Mouse (Mus musculus): ENCODE measurements around the gene Lrrc56. TPM values are rescaled to one million over a fixed set of nuclear protein-coding genes. Genes with fewer than 3 reads are reported as not detected.
A peak's percentile ranks its signal among the peaks of the same experiment; 100 is the strongest.

Gene Lrrc56
- polyA plus RNA-seq, 1 experiment from 2014 or later = 7.6 TPM

GRCm38 (mm10) chr7:141167901-141168517, 25.9 kb upstream of the Lrrc56 start:
- WGBS = 28% methylated on average over 7 of the region's 7 CpGs

GRCm38 (mm10) chr7:141168518-141168953, 25.4 kb upstream of the Lrrc56 start:
- H3K9me3 ChIP-seq (ENCODE audit: control insufficient read depth, low read length) = no peaks in the 10 kb centered on the region

More at GRCm38 (mm10) chr7:141167901-141168517, 25.9 kb upstream of the Lrrc56 start:
- peak overlapping the region; percentile 41 for H3K9ac ChIP-seq
- H3K4me1 ChIP-seq (replicated peaks; ENCODE audit: control insufficient read depth, insufficient read depth, low read length) = peaks cover 9% of the 10 kb centered on the region
- no peaks in the 10 kb centered on the region for H3K9me3 ChIP-seq (ENCODE audit: control insufficient read depth, low read length)
- no peaks in the 10 kb centered on the region for H3K27me3 ChIP-seq (ENCODE audit: control insufficient read depth, insufficient read depth, low read length)
- ATAC-seq (ENCODE audit: low FRiP score) (no peak), DNase-seq (ENCODE audit: low spot score) (no peak)
- H3K4me3 ChIP-seq (replicated peaks; ENCODE audit: low read length) = peak overlapping the region; percentile 19
- peaks cover 12% of the 10 kb centered on the region; the same call in 1 of the 2 replicates for H3K36me3 ChIP-seq (replicated peaks; ENCODE audit: control insufficient read depth, insufficient read depth)
- no peak overlapping the region for H3K27ac ChIP-seq
- peak overlapping the region; percentile 42 for H3K4me2 ChIP-seq (replicated peaks)

GRCm38 (mm10) chr7:141169300-141169699, 24.7 kb upstream of the Lrrc56 start:
- H3K4me2 ChIP-seq (replicated peaks) = no peak overlapping the region
- H3K9me3 ChIP-seq (ENCODE audit: control insufficient read depth, low read length) = no peaks in the 10 kb centered on the region
- DNase-seq (ENCODE audit: low spot score) (no peak), ATAC-seq (ENCODE audit: low FRiP score) (no peak)
- no peak overlapping the region for H3K9ac ChIP-seq
- H3K4me1 ChIP-seq (replicated peaks; ENCODE audit: control insufficient read depth, insufficient read depth, low read length) = peaks cover 14% of the 10 kb centered on the region
- H3K36me3 ChIP-seq (replicated peaks; ENCODE audit: control insufficient read depth, insufficient read depth) = no peaks in the 10 kb centered on the region; the same call in 1 of the 2 replicates
- no peak overlapping the region for H3K4me3 ChIP-seq (replicated peaks; ENCODE audit: low read length)
- no peak overlapping the region for H3K27ac ChIP-seq
- WGBS = 75% methylated on average over 1 of the region's 1 CpGs
- no peaks in the 10 kb centered on the region for H3K27me3 ChIP-seq (ENCODE audit: control insufficient read depth, insufficient read depth, low read length)

More at GRCm38 (mm10) chr7:141168518-141168953, 25.4 kb upstream of the Lrrc56 start:
- Histone ChIP-seq H3K27me3 (ENCODE audit: control insufficient read depth, insufficient read depth, low read length) (no peaks in the 10 kb centered on the region), H3K4me1 (replicated peaks; ENCODE audit: control insufficient read depth, insufficient read depth, low read length) (peaks cover 14% of the 10 kb centered on the region), H3K9ac (peak overlapping the region; percentile 41), H3K4me2 (replicated peaks) (peak overlapping the region; percentile 42), H3K27ac (no peak overlapping the region), H3K36me3 (replicated peaks; ENCODE audit: control insufficient read depth, insufficient read depth) (peaks cover 6% of the 10 kb centered on the region; the same call in 1 of the 2 replicates), H3K4me3 (replicated peaks; ENCODE audit: low read length) (peak overlapping the region; percentile 19)
- no peak for DNase-seq (ENCODE audit: low spot score)
- no peak for ATAC-seq (ENCODE audit: low FRiP score)
- WGBS = 5% methylated on average over 22 of the region's 22 CpGs

- H3K9ac ChIP-seq = no peak overlapping the region
- no peak for ATAC-seq (ENCODE audit: low FRiP score)
Observed at GRCm38 (mm10) chr7:141169866-141170265, 24.1 kb upstream of the Lrrc56 start.

GRCm38 (mm10) chr7:141172116-141173006, 21.6 kb upstream of the Lrrc56 start, which contains the start of gene Rnh1:
Rnh1 (minus strand) TSS chr7:141172857.
- 2% methylated on average over 55 of the region's 55 CpGs for WGBS
- Histone ChIP-seq H3K9ac (peak within 1 kb of the TSS; percentile 58), H3K4me1 (replicated peaks; ENCODE audit: control insufficient read depth, insufficient read depth, low read length) (peaks cover 14% of the 10 kb centered on the region), H3K4me2 (replicated peaks) (peak within 1 kb of the TSS; percentile 69), H3K27me3 (ENCODE audit: control insufficient read depth, insufficient read depth, low read length) (no peaks in the 10 kb centered on the region), H3K27ac (peak within 1 kb of the TSS; percentile 92), H3K4me3 (replicated peaks; ENCODE audit: low read length) (peak within 1 kb of the TSS; percentile 41), H3K36me3 (replicated peaks; ENCODE audit: control insufficient read depth, insufficient read depth) (no peaks in the 10 kb centered on the region), H3K9me3 (ENCODE audit: control insufficient read depth, low read length) (no peaks in the 10 kb centered on the region)
- ATAC-seq (ENCODE audit: low FRiP score) = peak; percentile 98
- peak; percentile 91 for DNase-seq (ENCODE audit: low spot score)

More at GRCm38 (mm10) chr7:141169866-141170265, 24.1 kb upstream of the Lrrc56 start:
- Histone ChIP-seq H3K4me3 (replicated peaks; ENCODE audit: low read length) (no peak overlapping the region), H3K27ac (no peak overlapping the region), H3K27me3 (ENCODE audit: control insufficient read depth, insufficient read depth, low read length) (no peaks in the 10 kb centered on the region), H3K9me3 (ENCODE audit: control insufficient read depth, low read length) (no peaks in the 10 kb centered on the region), H3K4me2 (replicated peaks) (no peak overlapping the region), H3K36me3 (replicated peaks; ENCODE audit: control insufficient read depth, insufficient read depth) (no peaks in the 10 kb centered on the region; the same call in 1 of the 2 replicates), H3K4me1 (replicated peaks; ENCODE audit: control insufficient read depth, insufficient read depth, low read length) (peaks cover 14% of the 10 kb centered on the region)
- DNase-seq (ENCODE audit: low spot score) = no peak

GRCm38 (mm10) chr7:141173323-141173850, 20.6 kb upstream of the Lrrc56 start:
- peak overlapping the region; percentile 92 for H3K27ac ChIP-seq

GRCm38 (mm10) chr7:141175068-141175467, 18.9 kb upstream of the Lrrc56 start:
- no peaks in the 10 kb centered on the region for H3K27me3 ChIP-seq (ENCODE audit: control insufficient read depth, insufficient read depth, low read length)
- no peak for DNase-seq (ENCODE audit: low spot score)
- no peak overlapping the region for H3K27ac ChIP-seq
- H3K36me3 ChIP-seq (replicated peaks; ENCODE audit: control insufficient read depth, insufficient read depth) = no peaks in the 10 kb centered on the region
- H3K4me1 ChIP-seq (replicated peaks; ENCODE audit: control insufficient read depth, insufficient read depth, low read length) = peaks cover 7% of the 10 kb centered on the region
- no peak overlapping the region for H3K9ac ChIP-seq
- 83% methylated on average over 4 of the region's 4 CpGs for WGBS
- H3K4me3 ChIP-seq (replicated peaks; ENCODE audit: low read length) = no peak overlapping the region
- no peak overlapping the region for H3K4me2 ChIP-seq (replicated peaks)
- H3K9me3 ChIP-seq (ENCODE audit: control insufficient read depth, low read length) = no peaks in the 10 kb centered on the region
- ATAC-seq (ENCODE audit: low FRiP score) = no peak

More at GRCm38 (mm10) chr7:141173323-141173850, 20.6 kb upstream of the Lrrc56 start:
- H3K9ac ChIP-seq = peak overlapping the region; percentile 58
- H3K27me3 ChIP-seq (ENCODE audit: control insufficient read depth, insufficient read depth, low read length) = no peaks in the 10 kb centered on the region
- peaks cover 7% of the 10 kb centered on the region for H3K4me1 ChIP-seq (replicated peaks; ENCODE audit: control insufficient read depth, insufficient read depth, low read length)
- DNase-seq (ENCODE audit: low spot score) = no peak
- whole genome bisulfite sequencing = 86% methylated on average over 5 of the region's 5 CpGs
- H3K9me3 ChIP-seq (ENCODE audit: control insufficient read depth, low read length) = no peaks in the 10 kb centered on the region
- H3K4me2 ChIP-seq (replicated peaks) = peak overlapping the region; percentile 69
- H3K36me3 ChIP-seq (replicated peaks; ENCODE audit: control insufficient read depth, insufficient read depth) = no peaks in the 10 kb centered on the region
- peak overlapping the region; percentile 41 for H3K4me3 ChIP-seq (replicated peaks; ENCODE audit: low read length)
- no peak for ATAC-seq (ENCODE audit: low FRiP score)

- no peak for ATAC-seq (ENCODE audit: low FRiP score)
- Histone ChIP-seq H3K27ac (no peak overlapping the region), H3K27me3 (ENCODE audit: control insufficient read depth, insufficient read depth, low read length) (no peaks in the 10 kb centered on the region), H3K36me3 (replicated peaks; ENCODE audit: control insufficient read depth, insufficient read depth) (no peaks in the 10 kb centered on the region), H3K9ac (no peak overlapping the region), H3K4me2 (replicated peaks) (no peak overlapping the region), H3K4me3 (replicated peaks; ENCODE audit: low read length) (no peak overlapping the region), H3K4me1 (replicated peaks; ENCODE audit: control insufficient read depth, insufficient read depth, low read length) (peaks cover 7% of the 10 kb centered on the region), H3K9me3 (ENCODE audit: control insufficient read depth, low read length) (no peaks in the 10 kb centered on the region)
- 2% methylated on average over 8 of the region's 8 CpGs for WGBS
- peak; percentile 91 for DNase-seq (ENCODE audit: low spot score)
Observed at GRCm38 (mm10) chr7:141176173-141176572, 17.8 kb upstream of the Lrrc56 start.

- no peaks in the 10 kb centered on the region for H3K9me3 ChIP-seq (ENCODE audit: control insufficient read depth, low read length)
- no peaks in the 10 kb centered on the region for H3K27me3 ChIP-seq (ENCODE audit: control insufficient read depth, insufficient read depth, low read length)
- peaks cover 36% of the 10 kb centered on the region for H3K36me3 ChIP-seq (replicated peaks; ENCODE audit: control insufficient read depth, insufficient read depth)
- peaks cover 10% of the 10 kb centered on the region for H3K4me1 ChIP-seq (replicated peaks; ENCODE audit: control insufficient read depth, insufficient read depth, low read length)
- no peak overlapping the region for H3K4me3 ChIP-seq (replicated peaks; ENCODE audit: low read length)
- DNase-seq (ENCODE audit: low spot score) (no peak), ATAC-seq (ENCODE audit: low FRiP score) (no peak)
- WGBS = 88% methylated on average over 3 of the region's 3 CpGs
- no peak overlapping the region for H3K9ac ChIP-seq
- no peak overlapping the region for H3K4me2 ChIP-seq (replicated peaks)
- no peak overlapping the region for H3K27ac ChIP-seq
Observed at GRCm38 (mm10) chr7:141188194-141188593, 5.8 kb upstream of the Lrrc56 start.

Measured in hindbrain, embryonic 14.5 days (tissue).